Mouse (Mus musculus) mouse trophoblast stem cell (cell line): ENCODE results near the gene Nectin2.

Source experiments
- in situ Hi-C, 2 experiments: fragments of 300-500 bp; cut with MseI, MboI; formaldehyde crosslinking; loops; 2 replicates in 1 of 2; 3 replicates in 1 of 2; pipeline ENCODE4 v1.15.1; 2025

Nectin2 gene

DNA sequence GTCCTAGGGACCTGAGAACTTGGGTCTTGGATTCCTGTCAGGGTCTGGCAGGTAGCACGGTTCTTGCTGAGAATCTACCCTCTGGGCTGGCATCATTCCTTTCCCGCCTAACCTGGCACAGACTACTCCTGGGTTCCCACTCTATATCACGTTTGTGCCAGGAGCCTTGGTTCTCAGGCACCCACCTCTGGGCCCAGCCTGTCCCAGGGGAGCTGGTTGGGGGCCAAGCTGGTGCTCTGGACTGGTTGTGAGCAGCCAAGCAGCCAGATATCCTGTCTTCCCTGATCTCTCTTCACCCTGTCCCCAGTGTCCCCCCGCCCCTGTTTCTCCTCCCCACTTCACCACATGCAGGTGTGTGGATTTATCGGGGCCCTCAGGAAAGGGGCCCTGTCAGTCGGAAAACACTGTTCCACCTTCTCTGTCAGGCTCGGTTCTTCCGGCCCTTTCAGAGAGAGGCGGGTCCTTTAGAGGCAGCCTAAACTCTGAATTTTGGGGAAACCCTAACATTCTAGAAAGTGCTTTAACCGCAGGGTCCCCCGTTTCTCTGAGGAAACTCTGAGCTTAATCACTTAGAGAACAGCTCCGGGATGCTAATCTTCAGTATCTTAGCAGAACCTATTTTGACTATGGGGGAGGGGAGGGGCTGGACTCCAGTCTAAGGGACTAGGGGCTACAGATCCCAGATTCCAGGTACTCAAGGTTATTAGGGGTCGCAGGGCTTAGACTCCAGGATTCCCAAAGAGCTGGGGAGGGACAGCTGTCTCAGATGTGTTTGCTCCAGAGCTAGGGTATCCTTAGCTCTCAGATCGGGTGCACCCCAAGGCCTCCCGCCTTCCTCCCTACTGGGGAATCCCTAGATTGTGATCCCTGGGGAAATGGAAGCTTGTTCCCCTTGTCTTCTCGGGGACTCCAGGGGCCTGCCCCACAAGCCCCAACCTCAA is 19.4 kb upstream of the Nectin2 start:
- in situ Hi-C loops = no loop called here

DNA sequence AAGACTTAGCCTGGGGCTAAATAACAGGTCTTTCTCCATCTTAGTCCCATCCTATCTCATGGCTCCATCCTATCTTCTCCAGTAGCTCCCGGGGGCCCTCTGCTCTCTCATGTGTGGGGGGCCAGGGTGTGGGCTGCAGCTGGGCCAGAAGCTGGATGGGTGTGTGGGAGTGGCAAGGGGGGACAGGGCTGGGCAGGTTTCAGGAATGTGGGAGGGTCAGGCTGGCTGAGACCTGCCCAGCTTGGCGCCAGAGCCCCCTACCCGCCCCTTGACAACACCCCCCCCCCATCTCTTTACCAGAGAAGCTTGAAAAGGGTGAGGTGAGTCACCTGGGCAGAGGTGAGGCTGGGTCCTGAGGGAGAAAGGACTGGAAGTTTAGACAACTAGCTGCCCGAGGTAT is 18.7 kb upstream of the Nectin2 start:
- in situ Hi-C loops = no loop called here

DNA sequence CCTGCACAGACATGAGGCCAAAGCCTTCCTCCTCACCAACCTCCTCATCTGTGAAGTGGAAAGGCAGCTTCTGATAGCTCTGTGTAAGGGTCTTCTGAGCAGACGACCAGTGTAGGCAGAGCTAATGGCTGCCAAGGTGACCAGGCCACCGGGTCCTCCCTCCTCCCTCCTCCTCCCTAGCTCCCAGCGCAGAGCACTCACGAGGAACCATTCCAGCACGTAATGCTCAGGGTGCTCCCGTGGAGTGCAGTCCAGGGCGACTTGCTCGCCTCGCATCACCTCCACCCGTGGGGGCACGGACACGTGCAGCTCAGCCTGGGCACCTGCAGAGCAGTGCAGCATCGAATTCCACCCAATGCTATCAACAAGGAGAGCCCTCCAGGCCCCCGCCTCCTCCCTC is 18.0 kb upstream of the Nectin2 start:
- in situ Hi-C loops = no loop called here

DNA sequence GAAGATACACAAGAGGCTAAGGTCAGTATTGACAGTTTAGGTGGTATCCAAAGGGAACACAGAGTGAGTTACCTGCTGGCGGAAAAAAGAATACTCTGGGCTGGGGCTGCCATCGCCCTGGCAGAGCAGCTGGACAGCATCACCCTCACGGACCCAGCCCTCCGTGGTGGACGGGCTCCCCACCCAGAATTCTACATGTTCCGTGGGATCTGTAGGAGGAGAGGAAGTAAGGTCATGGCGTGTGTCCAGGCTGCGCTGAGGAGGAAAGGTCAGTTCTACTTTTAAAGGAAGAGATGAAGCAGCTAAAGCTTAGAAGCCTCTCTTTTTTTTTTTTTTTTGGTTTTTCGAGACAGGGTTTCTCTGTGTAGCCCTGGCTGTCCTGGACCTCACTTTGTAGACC is 14.3 kb upstream of the Nectin2 start:
- in situ Hi-C loops = no loop called here

DNA sequence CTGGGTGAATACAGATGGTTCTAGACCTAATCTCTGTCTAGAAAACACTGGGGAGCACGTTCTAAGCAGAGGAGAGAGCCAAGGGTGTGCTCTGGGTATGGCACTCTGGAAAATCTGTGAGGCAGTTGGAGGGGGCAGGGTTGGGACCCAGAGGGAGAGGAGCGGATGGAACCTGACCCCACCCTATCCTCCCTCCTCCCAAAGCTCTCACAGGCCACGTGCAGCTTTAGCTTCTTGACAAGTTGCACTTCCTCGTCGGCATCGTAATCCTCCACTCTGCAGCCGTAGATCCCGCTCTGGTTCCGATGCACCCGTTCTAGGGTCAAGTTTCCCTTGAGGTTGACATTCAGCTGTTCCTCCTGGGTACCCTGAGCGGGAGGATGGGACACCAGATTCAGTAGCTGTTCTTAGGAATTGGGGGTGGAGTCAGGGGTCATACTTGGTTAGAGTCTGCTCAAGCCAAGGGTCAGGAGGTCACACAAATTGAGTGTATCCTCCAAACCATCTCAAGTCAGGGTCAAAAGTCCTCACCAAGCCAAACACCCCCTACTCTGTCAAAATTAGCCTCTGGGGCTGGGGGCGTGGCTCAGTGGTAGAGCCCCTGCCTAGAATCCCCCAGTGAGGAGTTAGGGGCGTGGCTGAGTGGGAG is 13.7 kb upstream of the Nectin2 start:
- in situ Hi-C loops = no loop called here

DNA sequence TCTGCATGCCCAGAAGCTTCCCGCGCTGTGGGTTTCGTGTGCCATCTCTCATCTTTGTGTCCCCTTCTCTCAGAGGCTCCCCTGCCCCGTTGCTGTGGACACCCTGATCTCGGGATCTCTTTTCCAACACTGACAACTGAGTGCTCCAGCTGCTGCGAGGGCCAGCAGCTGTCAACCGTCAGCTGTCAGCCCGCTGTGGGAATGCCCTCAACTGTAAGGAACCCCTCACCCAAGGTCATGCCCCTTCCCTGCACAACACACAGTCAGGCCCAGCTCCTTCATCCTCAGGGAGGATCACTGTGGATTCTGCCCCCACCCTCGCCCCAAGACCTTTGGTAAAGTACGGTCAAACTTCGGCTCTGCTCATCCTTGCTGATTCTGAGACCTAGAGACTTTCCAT is 12.0 kb upstream of the Nectin2 start:
- in situ Hi-C loops = no loop called here

DNA sequence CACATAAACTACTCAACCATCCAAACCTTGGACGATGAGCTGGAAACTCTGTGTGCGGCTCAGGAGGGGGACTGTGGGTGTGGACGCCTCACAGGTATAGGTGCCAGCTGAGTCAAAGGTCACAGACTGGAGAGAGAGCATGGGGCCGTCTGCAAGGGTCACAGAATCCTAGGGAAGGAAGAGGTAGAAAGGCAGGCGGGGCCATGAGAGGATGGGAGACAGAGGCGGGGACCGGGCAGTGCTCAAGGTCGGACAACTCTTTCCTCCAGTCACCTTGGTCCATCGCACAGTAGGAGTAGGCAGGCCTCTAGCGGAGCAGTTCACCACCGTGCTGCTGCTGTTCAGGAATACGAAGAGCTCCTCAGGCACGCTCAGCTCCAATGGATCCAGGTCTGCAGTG is 9.7 kb upstream of the Nectin2 start:
- in situ Hi-C loops = no loop called here

DNA sequence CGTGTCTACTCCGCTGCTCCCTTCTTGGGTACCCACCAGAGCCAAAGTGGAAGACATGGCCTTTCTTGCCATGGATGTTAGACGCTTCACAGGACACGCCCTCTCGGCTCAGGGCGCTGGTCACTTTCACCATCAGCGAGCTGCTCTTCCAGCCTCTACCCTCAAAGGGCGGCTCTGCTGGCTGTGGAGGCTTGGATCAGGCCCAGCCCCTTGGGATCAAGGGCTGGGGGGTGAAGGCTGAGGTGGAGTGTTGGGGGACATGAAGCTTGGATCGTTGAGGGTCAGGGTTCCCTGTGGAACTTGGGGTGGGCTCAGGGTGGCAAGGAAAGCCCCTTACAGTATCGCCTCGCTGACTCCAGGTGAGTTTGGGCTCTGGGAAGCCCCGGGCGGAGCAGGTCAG is 8.3 kb upstream of the Nectin2 start:
- in situ Hi-C loops = no loop called here

DNA sequence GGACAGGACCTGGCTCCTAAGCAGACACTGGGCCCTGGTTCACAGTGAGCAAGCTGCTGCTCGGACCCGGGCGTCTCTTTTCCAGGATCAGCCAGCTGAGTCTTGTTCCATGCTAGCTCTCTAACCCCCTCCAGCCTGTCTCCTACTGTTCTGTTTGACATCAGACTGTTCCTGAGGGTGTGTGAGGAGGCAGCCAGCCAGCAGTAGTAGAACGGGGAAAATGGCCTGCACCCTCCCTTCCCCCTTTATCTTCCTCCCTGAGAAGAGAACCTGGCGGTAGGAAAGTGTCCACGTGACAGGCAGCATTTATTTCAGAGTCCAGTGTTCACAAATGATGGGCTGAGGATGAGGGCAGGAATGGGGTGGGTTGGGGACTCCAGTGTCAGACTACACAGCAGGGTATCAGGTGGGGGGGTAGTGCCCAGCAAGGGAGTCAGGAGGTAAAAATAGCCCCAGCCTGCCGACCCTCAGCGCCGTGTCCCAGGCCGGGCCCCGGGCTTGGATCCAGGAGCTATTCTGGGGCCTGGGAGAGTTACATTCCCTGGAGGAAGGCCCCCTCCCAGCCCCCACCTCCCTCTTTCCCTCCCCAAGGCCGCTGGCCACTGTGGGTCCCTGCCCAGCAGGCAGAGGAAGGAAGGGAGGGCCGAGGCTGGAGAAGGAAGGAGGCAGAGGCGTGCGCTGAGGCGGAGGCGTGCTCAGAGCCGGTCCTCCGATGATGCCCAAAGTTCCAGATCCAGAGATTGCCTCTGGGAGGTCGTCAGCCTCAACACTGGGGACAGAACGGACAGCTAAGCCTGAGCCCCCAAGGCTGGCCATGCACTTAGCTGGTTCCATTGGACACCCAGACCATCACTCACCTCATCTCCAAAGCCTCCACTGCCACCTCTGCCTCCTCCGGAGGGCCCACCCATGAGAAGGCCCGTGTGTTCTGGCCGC is 5.8 kb upstream of the Nectin2 start:
- in situ Hi-C loops = no loop called here

DNA sequence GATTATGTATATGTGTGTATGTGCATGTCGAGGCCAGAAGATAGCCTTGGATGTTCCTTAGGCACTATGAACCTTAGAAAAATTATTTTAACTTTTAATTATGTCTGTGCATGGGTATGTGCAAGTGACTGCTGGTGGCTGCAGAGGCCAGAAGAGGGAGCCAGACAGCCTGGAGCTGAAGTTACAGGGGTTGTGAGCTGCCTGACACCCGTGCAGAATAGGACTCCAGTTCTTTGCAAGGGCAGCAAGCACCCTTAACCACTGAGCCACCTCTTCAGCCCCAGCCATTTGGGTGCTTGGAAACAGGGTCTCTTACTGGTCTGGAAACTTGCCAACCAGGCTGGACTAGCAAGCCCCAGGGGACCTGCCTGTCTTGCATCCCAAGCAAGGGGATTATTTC is 4.7 kb upstream of the Nectin2 start:
- in situ Hi-C loops = no loop called here

DNA sequence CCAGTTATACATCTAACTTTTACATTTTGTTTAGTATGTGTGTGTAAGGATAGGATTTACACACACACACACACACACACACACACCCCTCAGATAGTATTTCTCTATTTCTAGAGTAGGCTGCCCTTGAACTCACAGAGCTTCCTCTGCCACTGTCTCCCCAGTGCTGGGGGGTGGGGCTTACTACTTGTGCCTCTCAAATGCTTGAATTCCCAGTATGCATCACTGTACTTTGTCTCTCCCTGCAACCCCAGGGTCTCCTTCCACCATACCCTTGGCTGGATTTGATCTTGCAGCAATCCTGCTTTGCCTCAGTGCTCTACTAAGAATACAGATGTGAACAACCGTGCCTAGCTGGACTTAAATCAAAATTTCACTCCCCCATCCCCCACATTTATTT is 3.8 kb upstream of the Nectin2 start:
- in situ Hi-C loops = no loop called here

DNA sequence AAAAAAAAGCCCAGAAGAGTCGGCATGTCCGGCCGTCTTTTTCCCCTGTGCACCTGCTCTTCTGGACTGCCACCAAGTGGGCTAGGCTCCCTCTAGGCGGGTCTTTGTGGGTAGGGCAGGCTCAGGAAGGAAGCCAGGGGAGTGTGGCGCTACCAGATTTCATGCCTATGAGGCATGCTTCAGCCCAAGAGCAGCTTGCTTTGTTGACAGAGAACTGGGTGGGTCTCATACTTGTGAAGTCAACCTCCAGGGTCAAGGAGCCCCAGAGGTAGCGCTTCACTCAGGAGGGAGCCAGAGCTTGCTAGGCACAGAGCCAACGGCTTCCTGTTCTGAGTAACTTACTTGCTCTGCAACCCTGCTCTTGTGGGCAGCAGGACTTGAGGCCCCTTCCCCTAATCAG is 3.3 kb upstream of the Nectin2 start:
- in situ Hi-C loops = no loop called here

DNA sequence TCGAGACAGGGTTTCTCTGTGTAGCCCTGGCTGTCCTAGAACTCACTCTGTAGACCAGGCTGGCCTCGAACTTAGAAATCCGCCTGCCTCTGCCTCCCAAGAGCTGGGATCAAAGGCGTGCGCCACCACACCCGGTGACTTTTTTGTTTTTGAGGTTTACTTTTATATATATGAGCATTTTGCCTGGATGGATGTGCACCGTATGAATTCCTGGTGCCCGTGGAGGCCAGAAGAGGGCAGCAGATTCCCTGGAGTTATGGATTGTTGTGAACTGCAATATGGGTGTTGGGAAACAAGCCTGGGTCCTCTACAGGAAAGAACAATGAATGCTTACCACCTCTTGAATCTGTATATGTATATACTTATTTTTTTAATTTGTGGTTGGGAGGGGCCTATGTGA is 2.4 kb upstream of the Nectin2 start:
- in situ Hi-C loops = no loop called here

DNA sequence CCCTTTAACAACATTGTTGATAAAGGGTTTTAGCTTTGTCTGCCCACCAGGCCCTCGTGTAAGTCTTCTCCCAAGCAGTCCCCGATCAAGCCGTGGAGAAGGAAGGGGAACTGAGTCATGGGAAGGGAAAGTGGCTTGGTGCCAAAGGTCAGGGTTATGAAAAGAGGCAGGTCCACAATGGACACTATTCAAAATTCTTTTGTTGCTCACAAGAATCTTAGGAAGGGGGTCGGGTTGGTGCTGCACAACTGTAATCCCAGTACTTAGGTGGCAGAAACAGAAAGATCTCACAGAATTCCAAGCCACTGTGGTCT is 744 bp upstream of the Nectin2 start:
- in situ Hi-C loops = no loop called here

DNA sequence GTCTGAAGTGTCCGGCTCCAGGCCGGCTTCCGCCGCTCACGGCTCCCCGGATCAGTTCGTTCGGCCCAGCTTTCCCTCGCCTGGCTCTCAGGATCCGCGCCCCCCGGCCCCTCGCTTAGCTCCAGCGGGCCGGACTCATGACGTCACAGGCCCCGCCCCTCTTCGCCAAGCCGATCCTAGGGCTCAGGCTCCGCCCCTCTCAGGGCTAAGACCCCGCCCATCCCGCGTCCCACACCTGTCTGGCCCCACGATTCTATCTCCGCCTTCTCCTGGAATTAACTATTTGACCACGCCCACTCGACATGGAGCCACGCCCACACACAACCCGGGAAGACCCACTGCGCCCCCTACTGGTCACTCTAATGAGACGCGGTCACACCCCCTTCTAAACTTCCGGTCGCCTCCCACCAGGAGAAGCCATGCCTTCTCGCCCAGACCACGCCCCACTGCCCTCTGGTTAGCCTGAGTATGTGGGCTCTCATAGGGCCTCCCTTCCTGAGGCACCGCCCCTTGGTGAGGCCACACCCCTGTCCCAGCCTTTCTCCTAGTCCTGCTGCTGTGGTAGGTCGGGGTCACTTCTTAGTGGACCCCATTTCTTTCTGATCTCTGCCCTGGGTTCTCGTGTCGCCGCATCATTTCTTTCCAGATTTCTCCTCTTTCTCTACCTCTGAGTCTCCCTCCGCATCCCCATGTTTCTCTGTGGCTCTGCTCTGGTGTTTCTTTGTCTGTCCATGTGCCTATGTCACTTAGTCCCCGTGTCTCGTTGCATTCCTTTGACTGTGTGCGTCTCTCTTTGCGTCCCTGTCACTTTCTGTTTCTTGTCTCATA is 680 bp downstream of the Nectin2 start:
- in situ Hi-C loops = loop anchor here in 1 of 2 experiments (5.0 kb wide), 1 partner anchor 33 kb away; no protein-coding TSS in a partner anchor

DNA sequence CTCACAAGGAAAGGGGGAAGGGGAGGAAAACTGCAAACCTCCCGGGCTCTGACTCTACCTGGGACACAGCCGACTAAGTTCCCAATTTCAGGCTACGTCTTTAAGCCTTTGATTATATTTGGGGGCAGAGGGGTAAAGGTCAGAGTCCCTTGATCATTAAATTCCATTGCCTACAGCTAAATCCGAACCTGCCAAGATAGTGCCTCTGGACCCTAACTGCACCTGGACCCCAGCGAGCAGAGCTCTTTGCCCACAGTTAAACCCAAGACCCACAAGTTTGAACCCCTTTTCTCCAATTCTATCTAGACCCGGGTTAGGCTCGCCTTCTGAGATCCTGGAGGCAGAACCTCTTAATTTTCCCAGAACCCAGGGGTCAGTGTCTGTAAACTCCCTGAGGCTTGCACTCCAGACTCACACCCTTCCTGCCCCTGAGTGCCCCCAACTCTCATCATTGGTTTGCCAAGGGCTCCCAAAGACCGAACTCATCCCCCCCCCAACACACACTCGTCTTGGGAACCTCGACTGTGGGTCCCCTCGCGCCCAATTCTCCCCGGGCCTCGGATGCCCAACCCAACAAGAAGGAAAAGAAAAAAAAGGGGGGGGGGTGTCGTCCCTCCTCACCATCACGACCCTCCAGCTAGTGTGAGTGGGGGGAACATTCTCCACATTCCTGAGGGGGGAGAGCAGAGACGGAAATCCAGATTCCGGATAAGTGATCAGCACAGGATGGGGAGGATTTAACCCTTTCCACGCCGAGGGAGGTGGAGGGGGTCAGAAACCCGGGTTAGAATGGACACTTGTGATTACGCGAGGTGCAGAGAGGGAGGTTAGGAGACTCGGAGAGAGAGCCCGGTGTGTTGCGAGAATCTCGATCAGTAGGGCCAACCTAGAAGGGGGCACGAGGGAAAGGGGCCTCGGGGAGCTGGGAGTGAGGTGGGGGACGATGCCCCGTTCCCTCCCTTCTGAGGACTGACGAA is 1.8 kb downstream of the Nectin2 start:
- in situ Hi-C loops = loop anchor here in 1 of 2 experiments (5.0 kb wide), 1 partner anchor 34 kb away; no protein-coding TSS in a partner anchor

DNA sequence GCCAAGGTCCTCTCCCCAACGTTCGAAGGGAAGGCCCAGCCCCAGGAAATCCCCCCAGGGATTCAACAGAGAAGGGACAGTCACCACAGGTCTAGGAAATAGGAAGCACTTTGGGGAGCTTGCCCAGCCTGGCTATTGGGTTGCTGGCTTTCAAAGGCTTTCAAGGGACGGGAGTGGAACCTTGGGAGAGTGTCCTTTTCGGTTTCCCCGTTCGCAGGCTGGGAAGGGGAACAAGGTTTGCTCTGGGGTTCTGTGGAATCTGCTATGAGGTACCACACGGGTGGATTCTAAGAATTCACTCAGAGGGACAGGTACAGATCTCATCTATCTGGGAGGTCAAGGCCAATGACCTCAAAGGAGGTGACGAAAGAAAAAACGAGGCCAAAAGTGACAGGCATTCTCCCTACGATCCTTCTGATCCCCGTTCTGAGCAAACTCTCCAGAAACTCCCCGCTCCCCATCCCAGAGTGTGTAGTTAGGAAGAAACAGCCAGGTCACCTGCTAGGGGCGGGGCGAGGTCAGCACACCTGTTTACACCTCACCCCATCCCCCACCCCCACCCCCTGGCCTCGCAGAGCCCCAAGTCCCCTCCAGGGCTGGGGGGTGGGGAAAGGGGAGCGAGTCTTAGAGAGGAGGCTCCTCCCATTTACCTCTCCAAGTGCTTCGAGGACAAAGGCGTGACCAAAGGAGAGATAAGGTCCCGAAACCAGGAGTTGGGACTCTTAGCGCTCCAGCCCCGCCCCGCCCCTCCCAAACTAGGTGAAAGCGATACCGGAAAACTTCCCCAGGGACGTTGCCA is 2.7 kb downstream of the Nectin2 start:
- in situ Hi-C loops = loop anchor here in 1 of 2 experiments (5.0 kb wide), 1 partner anchor 35 kb away; no protein-coding TSS in a partner anchor

DNA sequence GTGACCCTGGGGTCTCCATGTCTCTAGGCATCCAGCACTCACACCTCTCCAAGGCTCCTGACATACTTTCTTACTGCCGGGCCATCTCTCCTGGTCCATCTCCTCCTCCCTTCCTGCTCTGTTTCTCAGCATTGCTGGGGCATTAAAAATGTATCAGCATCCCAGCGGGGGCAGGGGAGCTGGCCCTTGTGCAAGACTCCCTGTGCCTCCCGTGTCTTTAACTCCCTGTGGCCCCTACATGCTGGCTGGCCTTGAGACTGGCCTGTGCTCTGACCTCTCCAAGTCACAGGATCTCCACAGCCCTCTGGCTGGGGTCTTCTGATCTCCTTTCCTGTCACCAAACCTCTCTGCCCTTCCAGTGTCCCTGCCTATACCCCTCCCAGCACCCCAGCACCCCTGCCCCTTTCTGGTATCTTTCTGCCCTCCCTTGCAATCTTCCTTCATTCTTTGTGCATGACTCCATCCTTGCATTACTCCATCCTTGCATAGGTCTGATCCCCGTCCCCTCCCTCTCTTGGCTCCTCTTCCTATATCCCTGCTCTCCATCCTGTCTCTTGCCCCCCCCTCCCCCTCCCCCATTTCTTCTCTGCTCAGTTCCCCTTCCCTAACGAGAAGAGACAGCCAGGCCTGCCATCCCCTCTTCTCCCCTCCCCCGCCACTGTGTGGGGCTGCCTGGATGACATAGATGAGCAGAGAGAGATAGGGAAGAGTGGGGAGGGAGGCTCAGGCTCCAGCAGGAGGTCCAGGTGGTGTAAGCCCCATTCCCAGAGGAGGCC is 3.7 kb downstream of the Nectin2 start:
- in situ Hi-C loops = loop anchor here in 1 of 2 experiments (5.0 kb wide), 1 partner anchor 36 kb away; no protein-coding TSS in a partner anchor
